Mouse (Mus musculus): ENCODE measurements around the gene Nol10. TPM values are rescaled to one million over a fixed set of nuclear protein-coding genes. Genes with fewer than 3 reads are reported as not detected.

The Nol10 gene
- total RNA-seq, 2 experiments from 2014 or later: 8.8 to 9.2 TPM

DNA sequence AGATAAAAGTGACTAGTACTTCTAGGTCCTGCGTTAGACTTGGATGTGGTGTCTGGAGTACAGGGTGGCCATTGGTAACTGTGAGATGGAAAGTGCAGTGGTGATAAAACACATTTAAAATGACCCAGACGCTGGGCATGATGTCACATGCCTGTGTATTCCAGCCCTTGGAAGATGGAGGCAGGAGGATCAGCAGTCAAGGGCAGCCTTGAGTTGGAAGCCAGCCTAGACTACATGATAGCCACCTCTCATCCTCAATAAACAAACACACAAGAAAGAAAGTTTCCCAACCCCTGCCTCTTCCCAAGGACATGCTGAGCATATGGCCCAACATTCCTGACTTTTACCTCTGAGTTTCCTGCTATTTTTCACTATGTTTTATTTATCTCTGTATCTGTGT, 130.6 kb downstream of the Nol10 start:
- no peak overlapping the region for H3K27ac ChIP-seq
- no peak for TF ChIP-seq CTCF (IDR thresholded peaks at IDR 0.05)
- no peak overlapping the region for H3K4me3 ChIP-seq
- no peak for DNase-seq
- intact Hi-C loops (cut with DNase I): no loop called here

Small RNA genes within 50 kb of the gene (microRNA-seq; reads per million reads assigned to microRNA genes)
- 2.2 reads per million for gene Mir3066

Other genes starting within 250 kb of the Nol10 start
- 10 to 100 TPM in 1 of 2 experiments, 1 to 10 TPM in 1; 4.2 to 15.5 TPM for gene Kcnf1, start 171.6 kb upstream of the Nol10 start, total RNA-seq (2021)
- 10 to 100 TPM; 40.1 to 49.5 TPM for gene Pdia6, start 81.9 kb upstream of the Nol10 start, total RNA-seq (2021)
- gene Atp6v1c2, start 19.1 kb upstream of the Nol10 start, total RNA-seq (2021): not detected
- 100 to 1,000 TPM in 1 of 2 experiments, 10 to 100 TPM in 1; 50.3 to 379 TPM for gene Odc1, start 196.3 kb downstream of the Nol10 start, total RNA-seq (2021)